Mouse (Mus musculus) layer of hippocampus, postnatal 25 days (tissue): Measurements from ENCODE around the gene Xpo5. TPM values are rescaled to one million over a fixed set of nuclear protein-coding genes. Genes with fewer than 3 reads are reported as not detected.

Experiments
- DNase-seq, 2 experiments: peaks; one replicate each; pipeline ENCODE4 v3.0.0; 2022; ENCODE audit warnings: mixed read lengths in 2 of 2, low spot score in 1 of 2; ENCODE audit errors: extremely low spot score in 1 of 2
- total RNA-seq, 2 experiments: library from RNA; stranded (reverse); gene quantifications; 2 replicates each; pipeline ENCODE4 v1.2.3; 2021

Xpo5 gene
- total RNA-seq, 2 experiments from 2014 or later = 44.9 to 45.7 TPM

- no peak for DNase-seq
Measured at GRCm38 (mm10) chr17:46188829-46189228, 13.8 kb upstream of the Xpo5 start.

DNA sequence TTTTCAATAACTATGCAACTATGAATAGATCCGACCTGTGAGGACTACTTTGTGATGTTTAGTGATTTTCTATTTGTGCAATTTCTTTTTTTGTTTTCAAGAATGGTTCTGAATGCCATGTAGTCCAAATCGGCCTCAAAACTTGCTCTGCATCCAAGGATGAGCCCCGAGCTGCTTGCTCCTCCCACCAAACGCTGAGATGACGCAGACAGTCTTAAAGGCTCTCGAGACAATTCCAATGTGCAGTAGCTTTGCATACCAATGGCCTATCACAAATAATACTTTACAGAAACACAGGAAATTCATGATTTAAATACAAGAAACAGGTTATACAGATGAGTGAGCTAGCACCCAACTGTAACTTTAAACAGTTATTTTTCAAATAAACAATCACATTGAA is 1.4 kb upstream of the Xpo5 start:
- no peak for DNase-seq

DNA sequence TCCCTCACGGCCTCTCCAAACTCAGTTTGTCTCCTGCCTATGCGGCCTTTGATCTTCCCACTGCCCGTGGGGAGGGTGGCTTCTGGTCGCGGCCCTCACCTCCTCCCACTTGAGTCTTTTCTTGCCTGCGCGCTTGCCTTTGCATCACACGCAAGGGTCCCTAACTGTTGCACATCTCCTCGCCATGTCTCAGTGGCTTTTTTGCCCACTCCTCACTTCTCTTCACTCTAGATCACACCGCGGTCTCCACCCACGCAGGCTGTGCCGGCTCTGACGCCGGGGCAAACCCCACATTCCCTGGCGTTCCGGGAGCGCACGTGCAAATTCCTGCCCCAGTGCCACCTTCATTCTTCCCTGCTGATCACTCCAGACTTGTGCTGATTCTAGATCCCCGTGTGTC is 496 bp downstream of the Xpo5 start:
- DNase-seq = no peak

DNA sequence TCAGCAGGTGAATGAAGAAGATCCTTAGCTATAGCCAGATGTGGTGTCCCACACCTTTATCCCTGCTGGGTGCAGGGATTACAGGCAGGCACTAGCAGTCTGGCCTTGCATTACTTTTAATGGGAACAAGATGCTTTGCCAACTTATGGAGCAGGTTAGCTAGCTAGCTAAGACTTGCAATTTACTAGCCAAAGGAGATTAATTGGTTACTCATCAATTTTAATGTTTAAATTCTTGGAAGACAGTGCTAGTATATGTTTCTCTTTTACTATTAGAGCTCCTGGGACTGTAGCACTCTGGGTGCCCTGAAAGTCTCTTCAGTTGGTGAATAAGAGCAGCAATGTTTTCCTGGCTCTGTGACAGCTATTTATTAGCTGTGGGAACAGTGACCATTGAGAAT is 4.1 kb downstream of the Xpo5 start:
- no peak for DNase-seq

DNA sequence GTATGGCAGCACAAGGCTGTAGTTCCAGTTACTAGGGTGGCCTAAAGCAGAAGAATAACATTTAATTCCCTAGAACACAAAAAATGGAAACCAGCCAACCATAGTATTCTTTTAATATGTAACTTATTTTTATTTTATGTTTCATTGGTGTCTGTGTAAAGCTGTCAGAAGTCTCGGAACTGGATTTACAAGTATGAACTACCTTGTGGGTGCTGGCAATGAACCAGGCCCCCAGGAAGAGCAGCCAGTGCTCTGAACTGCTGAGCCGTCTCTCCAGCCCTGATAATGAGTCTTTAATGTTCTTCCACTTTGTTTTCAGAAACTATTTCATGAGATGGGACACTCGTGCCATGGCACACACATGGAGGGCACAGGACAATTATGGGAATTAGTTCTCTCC is 8.0 kb downstream of the Xpo5 start:
- DNase-seq = no peak

GRCm38 (mm10) chr17:46221601-46222000 is 19.0 kb downstream of the Xpo5 start:
- no peak for DNase-seq

- DNase-seq = no peak
Measured at GRCm38 (mm10) chr17:46227576-46227975, 25.0 kb downstream of the Xpo5 start.

- no peak for DNase-seq
Measured at GRCm38 (mm10) chr17:46236067-46236466, 33.5 kb downstream of the Xpo5 start.

DNA sequence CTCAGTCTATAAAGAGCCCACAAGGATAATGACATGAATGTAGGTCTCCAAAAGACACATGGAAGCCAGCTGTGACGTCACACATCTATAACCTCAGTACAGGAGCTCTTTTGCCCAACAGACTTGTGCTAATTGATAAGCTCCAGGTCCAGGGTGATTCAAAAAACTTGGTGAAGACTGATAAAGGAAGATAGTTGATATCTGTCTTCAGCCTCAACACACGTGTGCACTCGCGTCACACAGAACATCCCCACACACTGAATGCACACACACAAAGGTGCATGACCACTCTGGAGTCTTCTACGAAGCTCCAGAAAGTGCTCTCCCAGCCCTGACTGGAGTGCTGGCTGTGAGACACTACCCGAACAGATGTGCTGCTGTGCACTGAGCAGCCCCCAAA is 34.5 kb downstream of the Xpo5 start:
- DNase-seq = no peak

- no peak for DNase-seq
Measured at GRCm38 (mm10) chr17:46237480-46237879, 34.9 kb downstream of the Xpo5 start.

- DNase-seq = no peak
Measured at GRCm38 (mm10) chr17:46239516-46240114, 37.0 kb downstream of the Xpo5 start.

- DNase-seq = no peak
Measured at GRCm38 (mm10) chr17:46241471-46241870, 38.9 kb downstream of the Xpo5 start.

- no peak for DNase-seq
Measured at GRCm38 (mm10) chr17:46242274-46242673, 39.7 kb downstream of the Xpo5 start.

- DNase-seq = no peak
Measured at GRCm38 (mm10) chr17:46242993-46243392, 40.4 kb downstream of the Xpo5 start.

DNA sequence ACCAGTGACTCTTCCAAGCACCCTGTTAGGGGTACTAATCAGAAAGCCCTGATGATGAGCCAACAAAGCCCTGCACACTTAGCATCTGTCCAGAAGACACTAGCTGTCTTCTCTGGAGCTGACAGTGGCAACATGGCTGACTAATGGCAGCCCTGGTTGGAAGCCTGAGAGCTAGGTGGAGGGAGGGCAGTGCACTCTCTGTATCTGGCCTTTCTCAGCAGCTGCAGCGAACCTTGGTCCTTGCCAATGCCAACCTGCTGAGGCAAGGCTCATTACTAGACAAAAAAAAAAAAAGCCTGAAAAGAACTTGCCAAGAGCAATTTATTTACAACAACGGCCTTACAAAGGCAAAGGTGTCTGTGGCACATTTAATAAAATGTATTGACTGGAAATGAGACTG is 41.0 kb downstream of the Xpo5 start:
- DNase-seq = no peak

DNA sequence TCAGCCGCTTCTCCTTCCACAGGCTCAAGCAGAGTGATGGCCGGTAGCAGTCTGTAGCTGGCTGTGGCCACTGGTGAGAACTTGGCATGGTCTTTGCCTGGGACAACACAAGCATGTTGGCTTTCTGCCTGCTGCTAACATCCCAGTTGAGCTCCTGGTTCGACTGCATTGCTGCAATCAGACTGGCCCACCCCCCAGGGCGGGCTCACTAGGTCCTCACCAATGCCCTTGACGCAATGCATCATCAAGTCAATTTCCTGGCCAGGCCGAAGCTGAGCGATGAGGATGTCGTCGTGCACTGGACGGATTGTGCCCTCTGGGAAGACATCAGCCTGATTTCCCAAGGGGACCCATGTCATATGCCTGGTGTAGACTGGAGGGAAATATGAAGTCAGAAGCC is 42.0 kb downstream of the Xpo5 start:
- DNase-seq = no peak

DNA sequence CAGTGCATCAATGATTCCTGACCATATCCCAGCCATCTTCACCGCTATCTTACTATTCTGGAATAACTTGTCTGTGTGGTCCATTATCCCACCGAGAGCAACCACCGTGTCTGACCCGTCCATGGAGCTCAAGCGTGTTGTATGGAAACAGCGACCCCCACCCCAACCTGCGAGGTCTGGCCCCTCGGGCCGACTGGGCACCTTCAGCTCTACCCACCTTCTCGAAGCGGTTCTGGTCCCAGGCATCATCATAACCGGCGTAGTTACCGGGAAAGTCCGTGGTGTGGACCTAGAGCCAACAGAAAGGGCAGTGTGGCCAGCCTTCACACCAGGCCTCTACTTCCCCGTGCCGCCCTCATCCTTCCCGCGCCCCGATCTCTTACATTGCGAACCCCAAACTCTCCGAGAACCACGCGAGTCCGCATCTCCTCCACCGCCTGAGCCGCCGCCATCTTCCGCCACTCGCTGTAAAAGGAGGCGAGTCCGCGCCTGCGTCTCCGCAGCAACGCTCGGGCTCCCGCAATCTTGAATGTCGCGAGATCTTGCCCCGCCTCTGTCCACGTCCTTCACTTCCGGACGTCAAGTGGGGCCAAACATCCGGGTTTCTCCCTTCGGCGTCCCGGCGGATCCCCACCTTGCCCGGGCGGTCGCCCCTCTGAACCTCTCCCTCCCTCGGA is 45.1 kb downstream of the Xpo5 start, which contains the start of the genes Polr1c and Yipf3:
TSS of gene Polr1c (minus strand) at position 543 of the 677 bp plus-strand sequence.
TSS of gene Yipf3 (plus strand) at position 569 of the 677 bp plus-strand sequence.
- DNase-seq = peak; percentile 86 to 92

- DNase-seq = no peak
Measured at GRCm38 (mm10) chr17:46248189-46248522, 45.6 kb downstream of the Xpo5 start.

DNA sequence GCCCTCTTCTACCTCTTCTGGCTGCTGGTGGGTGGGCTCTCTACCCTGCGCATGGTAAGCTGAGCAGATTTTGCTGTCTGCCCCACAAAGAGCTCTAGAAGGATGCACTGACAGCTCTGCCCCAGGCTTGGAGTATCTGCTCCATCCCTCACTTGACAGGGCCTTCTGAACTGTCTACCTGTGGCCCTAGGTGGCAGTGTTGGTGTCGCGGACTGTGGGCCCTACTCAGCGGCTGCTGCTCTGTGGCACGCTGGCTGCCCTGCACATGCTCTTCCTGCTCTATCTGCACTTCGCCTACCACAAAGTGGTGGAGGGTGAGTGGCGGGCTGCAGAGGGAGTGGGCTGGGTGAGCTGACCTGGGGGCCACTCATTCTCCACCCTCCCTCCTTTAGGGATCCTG is 48.6 kb downstream of the Xpo5 start:
- DNase-seq = no peak

- DNase-seq = no peak
Measured at GRCm38 (mm10) chr17:46252571-46253451, 50.2 kb downstream of the Xpo5 start.

- peak; percentile 91 to 94 for DNase-seq
Measured at GRCm38 (mm10) chr17:46253452-46254084, 51.0 kb downstream of the Xpo5 start, which contains the start of gene Lrrc73. TSS of gene Lrrc73 (plus strand) at chr17:46253531.
